ENCODE assay signal across 24 mouse cellular contexts in genomic region chr19:37248199-37248598, GRCm38 (mm10).
"Had no signal": no experiment of that assay in that cellular context is flagged by ENCODE, and none has a peak within 500 bp of the region (broad histone marks: within the 10 kb centered on the region; RNA-seq: fewer than 3 reads in every experiment).

No protein-coding gene starts in this region.

- H3K27ac ChIP-seq: lung, embryonic 15.5 days; macrophage; midbrain, embryonic 10.5 days; midbrain, embryonic 12.5 days; neural tube, embryonic 13.5 days; neural tube, embryonic 15.5 days; stomach, embryonic 15.5 days; stomach, postnatal 0 days had no signal

- H3K9me3 ChIP-seq: lung, embryonic 15.5 days; midbrain, embryonic 10.5 days; midbrain, embryonic 12.5 days; neural tube, embryonic 13.5 days; neural tube, embryonic 15.5 days; stomach, embryonic 15.5 days had no signal

- H3K4me3 ChIP-seq: lung, embryonic 15.5 days; midbrain, embryonic 10.5 days; midbrain, embryonic 12.5 days; myocyte; neural tube, embryonic 13.5 days; neural tube, embryonic 15.5 days; stomach, embryonic 15.5 days had no signal

- H3K4me1 ChIP-seq: lung, embryonic 15.5 days; midbrain, embryonic 10.5 days; midbrain, embryonic 12.5 days; neural tube, embryonic 13.5 days; neural tube, embryonic 15.5 days; stomach, embryonic 15.5 days had no signal

- DNase-seq: liver, postnatal 0 days; lung, adult 2 months; lung, postnatal 14 days; lung, postnatal 36 days; midbrain, embryonic 14.5 days; retina, postnatal 1 day; right cerebral cortex, adult 18-20 months; right cerebral cortex, postnatal 25 days; right cerebral cortex, postnatal 4 days; spleen, adult 18-20 months; thymus, adult 2 months; thymus, postnatal 25 days; thymus, postnatal 4 days had no signal

- H3K27me3 ChIP-seq: lung, embryonic 15.5 days; midbrain, embryonic 12.5 days; neural tube, embryonic 13.5 days; neural tube, embryonic 15.5 days; stomach, embryonic 15.5 days had no signal

- H3K4me2 ChIP-seq: lung, embryonic 15.5 days; midbrain, embryonic 12.5 days; neural tube, embryonic 13.5 days; neural tube, embryonic 15.5 days; stomach, embryonic 15.5 days had no signal

- H3K36me3 ChIP-seq: lung, embryonic 15.5 days; midbrain, embryonic 10.5 days; midbrain, embryonic 12.5 days; neural tube, embryonic 13.5 days; neural tube, embryonic 15.5 days; stomach, embryonic 15.5 days had no signal

- ATAC-seq: liver, postnatal 0 days; lung, postnatal 0 days; midbrain, embryonic 16.5 days had no signal

- H3K9ac ChIP-seq: liver, postnatal 0 days; lung, embryonic 15.5 days; midbrain, embryonic 12.5 days; neural tube, embryonic 13.5 days; neural tube, embryonic 15.5 days; stomach, embryonic 15.5 days had no signal
